Mouse (Mus musculus) ZHBTc4 (cell line): ENCODE data around the gene Cmtm3.
A peak's percentile ranks its signal among the peaks of the same experiment; 100 is the strongest.

Experiments used
- DNase-seq: peaks from one replicate; pipeline ENCODE4 v3.0.0-alpha.2; 2011; ENCODE audit warnings: low read depth, low spot score

The Cmtm3 gene

GRCm38 (mm10) chr8:104380961-104381411, 41.8 kb downstream of the Cmtm3 start:
- DNase-seq: no peak

- DNase-seq: no peak
Observed at GRCm38 (mm10) chr8:104383296-104383695, 44.1 kb downstream of the Cmtm3 start.

- no peak for DNase-seq
Observed at GRCm38 (mm10) chr8:104383977-104384376, 44.8 kb downstream of the Cmtm3 start.

- no peak for DNase-seq
Observed at GRCm38 (mm10) chr8:104386693-104387092, 47.5 kb downstream of the Cmtm3 start.

- DNase-seq: no peak
Observed at GRCm38 (mm10) chr8:104387501-104387900, 48.3 kb downstream of the Cmtm3 start.

GRCm38 (mm10) chr8:104387980-104388379, 48.8 kb downstream of the Cmtm3 start:
- DNase-seq: peak; percentile 34

GRCm38 (mm10) chr8:104390245-104390644, 51.0 kb downstream of the Cmtm3 start:
- DNase-seq: no peak

DNA sequence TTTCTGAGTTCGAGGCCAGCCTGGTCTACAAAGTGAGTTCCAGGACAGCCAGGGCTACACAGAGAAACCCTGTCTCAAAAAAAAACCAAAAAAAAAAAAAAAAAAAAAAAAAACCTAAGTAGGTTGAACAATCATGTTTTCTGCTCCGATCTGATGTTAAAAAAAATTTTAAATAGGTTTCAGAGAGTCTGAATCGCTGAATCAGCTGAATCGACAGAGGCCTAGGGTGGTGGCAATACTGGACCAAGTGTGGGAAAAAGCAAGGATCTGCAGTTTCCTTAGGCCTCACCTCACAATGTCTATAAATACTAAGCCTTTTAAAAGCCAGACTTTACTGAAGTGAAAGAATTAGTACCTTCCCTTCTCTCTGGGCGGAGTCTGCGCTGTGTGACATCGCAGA, 53.9 kb downstream of the Cmtm3 start:
- no peak for DNase-seq

DNA sequence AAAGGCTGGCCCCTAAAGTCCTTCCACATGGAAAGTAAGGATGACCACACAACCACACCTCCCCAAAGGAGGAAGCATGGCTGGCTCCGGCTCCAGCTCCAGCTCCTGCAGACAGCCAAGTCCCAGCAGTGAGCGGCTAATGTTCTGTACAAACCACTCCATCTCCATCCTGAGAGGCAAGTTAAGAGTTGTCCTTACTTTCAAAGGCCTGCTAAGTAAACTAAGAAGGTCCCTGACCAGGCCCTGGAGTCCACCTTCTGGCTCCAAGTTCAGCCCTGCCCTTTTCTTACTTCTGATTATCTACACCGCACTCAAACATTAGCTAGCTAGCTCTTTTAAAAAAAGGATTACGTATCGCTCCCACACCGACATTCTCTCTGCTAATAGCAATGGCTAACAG, 54.6 kb downstream of the Cmtm3 start:
- DNase-seq: no peak

DNA sequence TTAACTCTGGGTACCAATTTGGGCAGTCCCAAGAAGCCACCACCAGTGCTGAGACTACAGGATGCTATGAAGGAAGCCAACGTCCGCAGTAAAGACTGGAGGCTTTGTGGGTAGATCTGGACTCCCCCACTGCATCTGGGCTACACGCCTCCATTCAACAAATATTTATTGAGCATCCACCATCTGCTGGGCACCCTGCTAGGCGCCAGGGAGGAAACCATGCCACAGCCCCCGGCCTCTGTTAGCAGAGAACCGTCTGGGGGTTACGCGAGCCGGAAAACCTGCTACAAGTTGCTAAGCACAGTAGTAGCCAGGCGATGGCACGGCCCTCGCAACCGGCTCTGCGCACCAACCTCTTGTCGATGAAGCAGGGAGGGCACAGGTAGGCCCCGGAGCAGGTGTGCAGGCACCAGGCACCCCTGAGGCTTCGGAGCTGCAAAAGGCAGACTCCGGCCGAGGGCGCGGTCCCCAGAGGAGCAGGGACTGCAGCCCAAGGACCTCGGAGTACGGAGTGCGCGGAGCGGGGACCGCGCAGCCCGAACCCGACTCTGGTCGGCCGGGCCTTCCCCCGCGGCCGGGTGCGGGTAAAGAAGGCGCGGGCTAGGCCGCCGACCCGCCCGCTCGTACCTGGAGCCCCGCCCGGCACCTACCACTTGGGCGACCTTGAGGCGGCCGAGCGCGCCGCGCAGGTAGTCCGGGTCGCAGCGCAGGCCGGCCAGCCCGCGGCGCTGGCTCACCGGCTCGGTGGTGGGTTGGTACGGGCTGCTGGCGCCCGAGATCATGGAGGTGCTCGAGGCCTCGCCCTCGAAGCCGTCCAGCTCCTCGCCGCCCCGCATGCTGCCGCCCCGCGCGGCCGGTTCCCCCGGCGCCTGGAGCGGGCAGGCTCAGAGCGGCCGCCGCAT, 55.8 kb downstream of the Cmtm3 start:
- DNase-seq: peak; percentile 60

DNA sequence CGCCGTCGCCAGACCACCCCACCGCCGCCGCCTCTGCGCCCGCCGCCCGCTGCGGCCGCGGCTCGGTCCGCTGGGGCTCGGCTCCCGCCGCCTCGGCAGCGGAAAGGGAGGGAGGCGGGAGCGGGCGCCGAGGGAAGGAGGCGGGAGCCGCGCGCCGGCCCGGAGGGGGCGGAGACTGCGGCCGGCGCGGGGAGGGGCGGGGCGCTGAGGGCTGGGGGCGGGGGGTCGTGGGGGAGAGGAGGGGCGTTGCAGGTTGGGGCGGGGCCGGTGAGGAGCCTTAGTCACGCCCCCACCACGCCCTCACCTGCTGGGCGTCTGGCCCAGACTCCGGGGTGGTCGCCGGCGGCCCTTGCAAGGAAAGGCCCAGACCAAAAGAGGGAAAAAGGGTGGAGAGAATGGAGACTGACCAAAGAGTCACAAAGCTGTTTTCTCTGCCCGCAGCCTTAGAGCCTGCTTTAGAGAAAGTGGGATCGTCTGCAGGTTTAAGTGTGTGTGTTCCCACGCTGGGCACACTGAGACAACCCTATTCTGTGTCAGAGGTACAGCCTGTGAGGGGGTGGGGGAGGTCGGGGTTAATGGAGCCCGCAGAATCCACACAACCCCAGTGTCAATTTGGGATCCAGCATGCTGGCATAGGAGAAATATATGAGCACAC, 56.6 kb downstream of the Cmtm3 start, which contains the start of gene Cmtm4:
Gene Cmtm4, minus strand, starts transcription at position 105 of the 655 bp plus-strand sequence.
- peak; percentile 66 for DNase-seq
